Mouse (Mus musculus) liver, embryonic 14.5 days (tissue): ENCODE results near the gene Gm17581.

Experiments
- CTCF ChIP-seq: IDR thresholded peaks from 2 replicates; pipeline ENCODE4 v1.5.1; 2016; ENCODE audit warnings: antibody characterized with exemption, low read depth, control low read depth
- EP300 ChIP-seq: IDR thresholded peaks from 2 replicates; pipeline ENCODE4 v1.6.1; 2016; ENCODE audit warnings: antibody characterized with exemption, low read depth

DNA sequence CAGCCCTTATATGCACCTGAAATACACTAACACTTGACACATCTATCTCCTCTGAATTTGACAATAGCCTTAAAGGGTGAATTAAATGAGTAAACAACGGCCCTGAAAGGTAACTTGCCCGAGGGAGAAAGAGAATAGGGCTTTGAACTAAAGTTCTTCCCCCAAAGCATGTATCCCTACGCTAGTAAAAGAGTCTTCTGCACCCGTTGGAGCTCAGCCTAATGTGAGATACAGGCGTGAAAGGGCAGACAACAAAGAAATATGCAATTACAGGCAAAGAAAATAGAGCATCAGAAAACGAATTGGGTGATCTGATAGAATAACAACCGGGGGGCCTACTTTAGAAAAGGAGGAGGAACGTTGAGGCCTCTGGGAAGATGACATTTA lies 44.3 kb downstream of the Gm17581 start:
- TF ChIP-seq EP300 (no peak), CTCF (no peak)
